In genomic region chr8:116116625-116117024, GRCm38 (mm10) we compare ENCODE assay signal across 10 mouse cellular contexts.
DNase-seq lines count a peak whose midpoint lies in the region; ATAC-seq lines count a peak whose summit lies in the region.
"Had no signal": no experiment of that assay in that cellular context is flagged by ENCODE, and none has a peak within 500 bp of the region (broad histone marks: within the 10 kb centered on the region; RNA-seq: fewer than 3 reads in every experiment).

No protein-coding gene starts in this region.

- 0 out of 2 replicates have a peak, but pooled peaks have one; percentile 27 for ATAC-seq in hindbrain, embryonic 11.5 days (ENCODE audit: low FRiP score)
- peak; percentile 70; the same call in 1 of the 2 replicates for ATAC-seq in forebrain, embryonic 16.5 days
- no peak for ATAC-seq in midbrain, embryonic 14.5 days (ENCODE audit: low FRiP score, low TSS enrichment)

- WGBS in hindbrain, embryonic 11.5 days: 49% methylated on average over 7 of the region's 7 CpGs
- WGBS in hindbrain, embryonic 10.5 days: 35% methylated on average over 7 of the region's 7 CpGs
- WGBS in forebrain, embryonic 10.5 days: 60% methylated on average over 7 of the region's 7 CpGs
- WGBS in forebrain, embryonic 16.5 days: 22% methylated on average over 7 of the region's 7 CpGs
- 22% methylated on average over 7 of the region's 7 CpGs for WGBS in midbrain, embryonic 14.5 days

- no peaks in the 10 kb centered on the region for H3K36me3 ChIP-seq in hindbrain, embryonic 11.5 days (ENCODE audit: control insufficient read depth, insufficient read depth, low read length)
- no peaks in the 10 kb centered on the region for H3K36me3 ChIP-seq in hindbrain, embryonic 10.5 days
- no peaks in the 10 kb centered on the region for H3K36me3 ChIP-seq in forebrain, embryonic 10.5 days (replicated peaks)
- H3K36me3 ChIP-seq in forebrain, embryonic 16.5 days (ENCODE audit: control insufficient read depth, insufficient read depth): no peaks in the 10 kb centered on the region
- H3K36me3 ChIP-seq in midbrain, embryonic 14.5 days (ENCODE audit: control insufficient read depth, insufficient read depth, low read length): no peaks in the 10 kb centered on the region
- H3K36me3 ChIP-seq: embryonic facial prominence, embryonic 15.5 days; heart, embryonic 10.5 days had no signal

- H3K9ac ChIP-seq in hindbrain, embryonic 11.5 days (ENCODE audit: low read depth, low read length): no peak overlapping the region
- H3K9ac ChIP-seq in forebrain, embryonic 16.5 days (replicated peaks; ENCODE audit: low read depth, low read length): no peak overlapping the region
- H3K9ac ChIP-seq in midbrain, embryonic 14.5 days (replicated peaks; ENCODE audit: low read length): no peak overlapping the region
- H3K9ac ChIP-seq: embryonic facial prominence, embryonic 15.5 days had no signal

- no peaks in the 10 kb centered on the region for H3K9me3 ChIP-seq in hindbrain, embryonic 11.5 days (ENCODE audit: control insufficient read depth, low read length)
- H3K9me3 ChIP-seq in hindbrain, embryonic 10.5 days: no peaks in the 10 kb centered on the region
- no peaks in the 10 kb centered on the region for H3K9me3 ChIP-seq in forebrain, embryonic 10.5 days
- H3K9me3 ChIP-seq in forebrain, embryonic 16.5 days (ENCODE audit: control insufficient read depth, low read length): no peaks in the 10 kb centered on the region
- H3K9me3 ChIP-seq in midbrain, embryonic 14.5 days (ENCODE audit: control insufficient read depth, low read length): no peaks in the 10 kb centered on the region
- H3K9me3 ChIP-seq: embryonic facial prominence, embryonic 15.5 days; heart, embryonic 10.5 days had no signal

- H3K27me3 ChIP-seq in hindbrain, embryonic 11.5 days (ENCODE audit: control insufficient read depth, insufficient read depth, low read length): no peaks in the 10 kb centered on the region
- peaks cover 6% of the 10 kb centered on the region for H3K27me3 ChIP-seq in hindbrain, embryonic 10.5 days (ENCODE audit: insufficient read depth, poor library complexity, severe bottlenecking)
- peaks cover 7% of the 10 kb centered on the region; the same call in 1 of the 2 replicates for H3K27me3 ChIP-seq in forebrain, embryonic 10.5 days (ENCODE audit: poor library complexity, severe bottlenecking)
- H3K27me3 ChIP-seq in forebrain, embryonic 16.5 days (replicated peaks; ENCODE audit: control insufficient read depth, insufficient read depth, low read length): no peaks in the 10 kb centered on the region; the same call in 1 of the 2 replicates
- H3K27me3 ChIP-seq in midbrain, embryonic 14.5 days (ENCODE audit: control insufficient read depth, insufficient read depth, low read length): peaks cover 6% of the 10 kb centered on the region; the same call in 1 of the 2 replicates
- H3K27me3 ChIP-seq: embryonic facial prominence, embryonic 15.5 days had no signal

- H3K4me1 ChIP-seq in hindbrain, embryonic 11.5 days (replicated peaks; ENCODE audit: control insufficient read depth, insufficient read depth, low read length): no peaks in the 10 kb centered on the region; the same call in 1 of the 2 replicates
- H3K4me1 ChIP-seq in hindbrain, embryonic 10.5 days (replicated peaks): peaks cover 13% of the 10 kb centered on the region
- H3K4me1 ChIP-seq in forebrain, embryonic 10.5 days: peaks cover 16% of the 10 kb centered on the region
- peaks cover 9% of the 10 kb centered on the region for H3K4me1 ChIP-seq in forebrain, embryonic 16.5 days (replicated peaks; ENCODE audit: control insufficient read depth, insufficient read depth, low read length)
- H3K4me1 ChIP-seq in midbrain, embryonic 14.5 days (ENCODE audit: control insufficient read depth, insufficient read depth, low read length): 0 out of 2 replicates have a peak, but pooled peaks cover 5% of the 10 kb centered on the region

- H3K4me2 ChIP-seq in hindbrain, embryonic 11.5 days (replicated peaks; ENCODE audit: low read depth, low read length): no peak overlapping the region
- 0 out of 2 replicates have a peak overlapping the region, but pooled peaks have one; percentile 18 for H3K4me2 ChIP-seq in forebrain, embryonic 16.5 days (ENCODE audit: low read length)
- 0 out of 2 replicates have a peak overlapping the region, but pooled peaks have one; percentile 5 for H3K4me2 ChIP-seq in midbrain, embryonic 14.5 days (ENCODE audit: low read length)

- H3K27ac ChIP-seq in hindbrain, embryonic 11.5 days (ENCODE audit: low read depth, low read length): no peak overlapping the region
- H3K27ac ChIP-seq in hindbrain, embryonic 10.5 days: no peak overlapping the region
- peak overlapping the region; percentile 60; the same call in 1 of the 2 replicates for H3K27ac ChIP-seq in forebrain, embryonic 10.5 days
- H3K27ac ChIP-seq in forebrain, embryonic 16.5 days (ENCODE audit: low read length): no peak overlapping the region
- H3K27ac ChIP-seq in midbrain, embryonic 14.5 days (replicated peaks; ENCODE audit: low read depth, low read length): no peak overlapping the region
- H3K27ac ChIP-seq: embryonic facial prominence, embryonic 15.5 days; heart, embryonic 10.5 days had no signal

- H3K4me3 ChIP-seq in hindbrain, embryonic 11.5 days (ENCODE audit: low read depth, low read length): no peak overlapping the region
- no peak overlapping the region for H3K4me3 ChIP-seq in hindbrain, embryonic 10.5 days
- H3K4me3 ChIP-seq in forebrain, embryonic 10.5 days: no peak overlapping the region
- H3K4me3 ChIP-seq in forebrain, embryonic 16.5 days (replicated peaks; ENCODE audit: low read length): no peak overlapping the region
- no peak overlapping the region for H3K4me3 ChIP-seq in midbrain, embryonic 14.5 days (replicated peaks; ENCODE audit: low read depth, low read length)
- H3K4me3 ChIP-seq: embryonic facial prominence, embryonic 15.5 days; heart, embryonic 10.5 days had no signal

- peak; percentile 7 for DNase-seq in hindbrain, embryonic 11.5 days (ENCODE audit: low spot score)
- no peak for DNase-seq in hindbrain, embryonic 10.5 days (ENCODE audit: low spot score)
- no peak for DNase-seq in forebrain, embryonic 10.5 days (ENCODE audit: extremely low spot score, low spot score)
- peak; percentile 49 for DNase-seq in midbrain, embryonic 14.5 days
- DNase-seq in thymus, postnatal 14 days: no peak
- DNase-seq in urinary bladder, postnatal 4 days (ENCODE audit: low spot score in 2 of 2): no peak
- DNase-seq in lung, postnatal 36 days: no peak

Comparison
In these comparisons a context has a peak if more than half of its experiments do, and no peak if none do; other contexts are left out.
1. DNase-seq: peak in hindbrain, embryonic 11.5 days (single experiment) and midbrain, embryonic 14.5 days (single experiment); none in hindbrain, embryonic 10.5 days (single experiment), forebrain, embryonic 10.5 days (single experiment), thymus, postnatal 14 days (single experiment), urinary bladder, postnatal 4 days (0 of 2) and lung, postnatal 36 days (single experiment).